Mouse (Mus musculus) layer of hippocampus, postnatal 36 days (tissue): ENCODE results near the gene Klhl22. TPM values are rescaled to one million over a fixed set of nuclear protein-coding genes. Genes with fewer than 3 reads are reported as not detected.
A peak's percentile ranks its signal among the peaks of the same experiment; 100 is the strongest.

ENCODE experiments used
- DNase-seq, 2 experiments: peaks; one replicate each; pipeline ENCODE4 v3.0.0; 2022
- total RNA-seq, 2 experiments: library from RNA; stranded (reverse); gene quantifications; 2 replicates each; pipeline ENCODE4 v1.2.3; 2021

Klhl22 gene
- total RNA-seq, 2 experiments from 2014 or later = 86.2 to 109 TPM

- DNase-seq = peak in 1 of 2 experiments; percentile 40
Measured at GRCm38 (mm10) chr16:17802839-17803674, 43.6 kb downstream of the Klhl22 start.

- DNase-seq = no peak
Measured at GRCm38 (mm10) chr16:17803675-17804448, 44.4 kb downstream of the Klhl22 start.

DNA sequence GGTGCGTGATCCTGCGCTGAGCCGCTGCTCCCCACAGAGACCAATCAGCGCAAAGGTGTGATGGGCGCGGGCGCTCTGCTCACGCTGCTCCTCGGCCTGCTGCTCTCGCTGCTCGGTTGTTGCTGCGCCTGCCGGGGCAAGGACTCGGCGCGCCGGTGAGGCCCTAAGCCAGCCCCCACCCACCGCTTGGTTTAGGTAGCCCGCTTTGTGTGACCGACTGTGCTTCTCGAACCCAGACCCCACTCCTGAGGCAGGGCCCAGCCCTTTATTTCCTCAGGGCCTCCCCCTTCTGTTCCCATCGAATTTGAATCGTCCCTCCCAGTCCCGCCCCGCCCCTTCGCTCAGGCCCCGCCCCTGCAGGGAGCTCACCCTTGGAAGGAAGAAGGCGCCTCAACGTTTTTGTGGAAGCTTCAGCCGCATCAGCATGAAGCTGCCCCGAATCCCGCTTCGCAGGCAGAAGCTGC is 45.1 kb downstream of the Klhl22 start:
- no peak for DNase-seq

- DNase-seq = no peak
Measured at GRCm38 (mm10) chr16:17804982-17805381, 45.6 kb downstream of the Klhl22 start.

GRCm38 (mm10) chr16:17806581-17807191 is 47.3 kb downstream of the Klhl22 start:
- DNase-seq = peak in 1 of 2 experiments; percentile 64

DNA sequence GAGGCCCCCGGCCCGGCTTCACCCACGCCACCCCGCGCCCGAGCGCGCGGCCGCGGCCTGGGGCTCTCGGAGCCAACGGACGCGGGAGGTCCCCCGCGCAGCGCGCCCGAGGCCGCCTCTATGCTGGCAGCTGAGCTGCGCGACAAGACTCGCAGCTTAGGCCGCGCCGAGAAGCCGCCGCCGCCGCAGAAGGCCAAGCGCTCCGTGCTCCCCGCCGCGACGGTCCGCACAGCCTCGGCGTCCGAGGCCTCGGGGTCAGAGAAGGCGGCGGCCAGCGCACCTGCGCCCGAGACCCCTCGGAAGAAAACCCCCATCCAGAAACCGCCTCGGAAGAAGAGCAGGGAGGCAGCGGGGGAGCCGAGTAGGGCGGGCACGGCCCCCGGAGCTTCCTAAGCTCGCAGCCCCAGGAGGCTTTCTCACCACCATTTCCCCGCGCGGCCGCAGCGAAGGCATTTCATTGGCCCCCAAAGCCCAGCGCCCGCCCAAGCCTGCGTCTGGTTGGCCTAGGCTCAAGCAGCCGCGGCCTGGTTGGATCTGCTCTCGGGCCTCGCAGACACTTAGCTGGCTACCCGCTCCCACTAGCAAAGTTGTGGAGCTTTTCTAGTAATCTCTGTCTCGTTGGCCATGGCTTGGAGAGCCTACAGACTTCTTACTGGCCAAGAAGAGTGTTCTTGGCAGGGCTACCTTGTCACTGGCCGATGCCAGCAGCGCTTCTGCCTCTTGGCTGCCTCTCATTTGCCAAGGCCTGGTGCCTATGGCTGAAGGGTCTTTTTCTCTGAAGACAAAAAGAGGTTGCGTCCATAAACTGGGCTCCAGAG is 48.0 kb downstream of the Klhl22 start:
- DNase-seq = peak; percentile 87 to 88

DNA sequence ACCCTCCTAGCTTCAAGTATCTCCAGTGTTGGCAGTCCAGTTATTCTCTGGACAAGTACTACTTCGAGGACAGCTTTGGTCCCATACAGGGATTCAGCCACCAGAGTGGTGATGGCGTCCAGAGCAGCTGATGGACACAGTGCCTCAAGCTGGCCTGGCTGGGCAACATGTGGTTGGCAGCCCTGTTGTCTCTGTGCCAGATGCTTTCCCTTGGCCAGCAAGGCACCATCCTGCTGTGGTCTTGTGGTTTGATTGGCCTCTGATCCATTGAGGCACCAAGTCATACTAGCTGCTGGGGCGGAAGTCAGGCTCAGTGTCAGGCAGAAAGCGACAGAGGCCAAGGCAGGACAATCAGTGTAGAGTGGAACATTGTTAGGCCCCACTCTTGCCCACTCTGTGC is 49.7 kb downstream of the Klhl22 start:
- DNase-seq = no peak

GRCm38 (mm10) chr16:17809711-17810110 is 50.3 kb downstream of the Klhl22 start:
- no peak for DNase-seq

DNA sequence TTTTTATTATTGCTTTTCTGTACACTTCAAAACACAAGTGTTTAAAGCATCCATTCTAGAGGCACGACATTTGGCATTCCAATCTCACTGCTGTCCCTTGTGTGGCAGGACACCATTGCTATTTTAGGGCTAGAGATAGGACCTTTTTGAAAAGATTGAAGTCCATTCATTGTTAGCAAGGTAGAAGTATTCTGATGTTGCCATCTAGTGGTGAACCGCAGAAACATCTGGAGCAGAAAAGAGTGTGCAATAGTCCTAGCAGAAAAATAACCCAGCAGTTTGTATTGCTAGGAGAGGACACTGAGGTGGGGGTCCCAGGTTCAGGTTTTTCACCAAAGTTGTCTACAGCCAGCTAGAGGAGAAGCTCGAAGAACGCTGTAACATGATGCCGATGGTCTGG is 52.7 kb downstream of the Klhl22 start:
- DNase-seq = no peak

DNA sequence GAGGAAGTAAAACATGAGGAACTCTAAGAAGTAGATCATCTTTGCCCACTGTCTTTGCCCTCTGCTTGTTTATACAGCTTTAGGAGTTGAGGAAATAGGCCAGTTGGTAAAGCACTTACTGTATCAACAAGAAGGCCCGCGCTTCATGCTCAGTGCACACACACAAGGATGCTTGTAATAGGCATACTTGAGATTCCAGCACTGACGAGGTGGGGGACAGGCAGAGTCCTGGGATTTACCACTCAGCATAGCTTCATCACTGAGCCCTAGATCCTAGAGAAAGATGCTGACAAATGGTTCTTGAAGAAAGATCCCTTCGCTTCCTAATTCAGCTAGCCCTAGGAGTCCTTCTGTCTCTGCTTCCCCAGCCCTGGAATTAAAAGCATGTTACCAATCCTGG is 53.8 kb downstream of the Klhl22 start:
- no peak for DNase-seq

DNA sequence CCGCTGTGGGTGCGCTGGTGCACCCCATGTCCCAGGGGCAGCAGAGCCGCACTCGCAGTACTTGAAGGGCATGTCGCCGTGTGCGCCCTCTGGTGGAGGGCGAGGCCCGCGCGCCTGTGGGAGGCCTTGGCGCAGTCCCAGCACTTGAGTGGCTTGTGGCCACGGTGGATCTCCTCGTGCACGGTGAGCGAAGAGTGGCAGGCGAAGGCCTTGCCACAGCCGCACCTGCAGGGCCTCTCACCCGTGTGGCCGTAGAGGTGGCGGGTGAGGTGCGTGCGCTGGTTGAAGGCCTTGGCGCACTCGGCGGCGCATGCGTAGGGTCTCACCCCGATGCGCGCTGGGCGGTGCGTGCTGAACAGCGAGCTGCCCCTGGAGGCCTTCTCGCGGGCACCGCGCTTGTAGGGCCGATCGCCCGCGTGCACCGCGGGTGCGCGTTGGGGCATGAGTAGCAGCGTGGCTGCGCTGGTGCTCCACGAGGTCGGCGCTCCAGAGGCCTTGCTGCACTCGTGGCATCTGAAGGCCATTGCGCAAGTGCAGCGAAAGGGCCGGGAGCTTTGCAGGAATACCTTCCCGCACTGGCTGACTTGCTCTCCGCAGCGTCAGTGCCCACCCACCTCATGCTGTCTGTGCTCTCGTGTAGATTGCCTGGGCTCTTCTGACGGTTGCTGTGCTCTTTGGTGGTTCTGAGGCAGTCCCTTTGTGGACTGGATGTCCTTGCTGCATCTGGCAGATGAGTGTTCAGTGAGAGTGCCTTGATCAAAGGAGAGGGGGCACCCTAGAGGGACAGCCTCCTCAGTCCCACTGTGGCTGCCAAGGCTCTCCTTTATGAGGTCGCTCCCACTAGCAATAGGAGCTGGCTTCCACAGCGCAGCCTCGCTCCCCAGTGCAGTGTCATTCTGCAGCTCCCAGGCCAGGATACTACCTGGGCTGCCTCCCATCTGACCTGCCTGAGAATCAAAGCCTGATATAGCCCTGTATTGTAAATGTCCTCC is 56.3 kb downstream of the Klhl22 start:
- peak; percentile 49 to 65 for DNase-seq

GRCm38 (mm10) chr16:17816528-17816927 is 57.1 kb downstream of the Klhl22 start:
- DNase-seq = no peak

- DNase-seq = no peak
Measured at GRCm38 (mm10) chr16:17826500-17826899, 67.1 kb downstream of the Klhl22 start.

- DNase-seq = no peak
Measured at GRCm38 (mm10) chr16:17828229-17828628, 68.8 kb downstream of the Klhl22 start.

DNA sequence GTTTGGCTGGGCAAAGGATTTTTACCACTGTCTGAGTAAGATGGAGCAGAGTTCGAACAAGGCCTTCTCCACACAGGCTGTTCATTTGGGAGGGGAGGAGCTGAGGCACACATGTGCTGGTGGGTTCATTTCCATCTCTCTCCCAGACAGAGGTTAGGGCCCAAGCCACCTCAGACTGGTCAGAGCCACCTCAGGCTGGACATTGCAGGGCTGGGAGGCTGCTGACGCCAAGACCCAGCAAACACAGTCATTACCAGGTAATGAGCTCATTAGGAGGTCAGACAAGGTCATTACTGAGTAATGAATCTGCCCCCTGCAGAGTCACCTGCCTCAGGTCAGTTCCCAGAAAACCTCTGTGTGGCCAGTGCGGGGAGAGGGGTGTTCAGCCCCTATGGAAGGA is 69.4 kb downstream of the Klhl22 start:
- no peak for DNase-seq

DNA sequence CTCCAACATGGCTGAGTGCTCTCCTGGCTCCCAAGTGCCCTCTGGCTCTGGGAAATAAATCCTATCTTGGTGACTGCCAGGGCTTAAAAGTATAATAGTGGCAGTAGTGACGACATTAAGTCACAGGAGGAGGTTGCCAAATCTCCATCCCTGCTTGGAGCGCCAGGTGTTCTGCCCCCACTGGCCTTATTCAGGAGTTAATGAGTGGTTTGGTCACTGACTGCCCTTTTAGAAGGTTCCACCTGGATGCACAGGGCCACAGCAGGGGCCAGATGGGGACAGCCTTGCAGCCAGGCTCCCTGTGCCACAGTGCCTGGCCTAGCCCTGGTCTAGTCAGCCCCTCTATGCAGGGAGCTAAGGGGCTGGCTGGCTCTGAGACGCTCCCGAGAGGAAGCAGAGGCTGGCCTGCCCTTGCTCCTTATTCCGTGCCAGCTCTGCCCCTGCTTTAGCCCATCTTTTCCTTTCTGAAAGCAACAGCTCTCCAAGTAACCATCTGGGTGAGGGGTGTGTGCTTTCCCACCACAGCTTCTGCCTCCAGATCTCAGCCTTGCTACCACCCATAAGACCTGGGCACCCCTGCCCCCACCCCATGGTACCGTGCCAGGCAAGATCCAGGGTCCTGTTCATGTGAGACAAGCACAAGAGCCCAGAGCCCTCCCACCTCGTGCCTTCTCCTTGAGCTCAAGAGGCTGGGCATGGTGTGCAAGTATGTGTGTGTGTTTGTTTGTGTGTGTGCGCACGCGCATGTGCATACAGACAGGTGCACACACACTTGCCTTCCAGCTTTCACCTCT is 71.2 kb downstream of the Klhl22 start:
- DNase-seq = no peak

- DNase-seq = no peak
Measured at GRCm38 (mm10) chr16:17831781-17832180, 72.4 kb downstream of the Klhl22 start.

- DNase-seq = no peak
Measured at GRCm38 (mm10) chr16:17832821-17833220, 73.4 kb downstream of the Klhl22 start, which contains the start of gene B830017H08Rik. Gene B830017H08Rik, plus strand, starts transcription at chr16:17833121.

DNA sequence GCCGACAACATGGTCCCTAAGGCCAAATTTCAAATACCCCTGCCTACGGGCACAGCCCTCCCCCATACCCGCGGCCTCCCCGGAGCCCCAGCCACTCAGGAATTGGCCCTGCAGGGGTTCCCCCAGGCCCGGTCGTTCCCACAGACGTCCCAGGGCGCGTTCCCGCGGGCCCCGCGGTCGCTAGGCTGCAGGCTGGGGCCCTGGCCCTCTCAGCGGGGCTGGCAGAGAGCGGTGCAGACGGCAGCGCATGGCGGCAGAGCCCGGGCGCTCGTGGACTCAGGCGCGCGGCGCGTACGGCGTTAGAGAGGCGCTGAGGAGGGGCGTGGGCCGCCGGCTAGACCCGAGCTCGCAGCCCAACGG is 73.9 kb downstream of the Klhl22 start:
- peak in 1 of 2 experiments; percentile 58 for DNase-seq
